In genomic region chr4:141681767-141682166, GRCm38 (mm10) we compare ENCODE assay signal across 11 mouse cellular contexts. TPM values are rescaled to one million over a fixed set of nuclear protein-coding genes. Genes with fewer than 3 reads are reported as not detected.
A peak's percentile ranks its signal among the peaks of the same experiment; 100 is the strongest.
DNase-seq lines count a peak whose midpoint lies in the region; ATAC-seq and TF ChIP-seq lines count a peak whose summit lies in the region.
"Had no signal": no experiment of that assay in that cellular context is flagged by ENCODE, and none has a peak within 500 bp of the region (broad histone marks: within the 10 kb centered on the region; RNA-seq: fewer than 3 reads in every experiment).

No protein-coding gene starts in this region.

- in situ Hi-C loops in Patski (cut with MboI; ENCODE audit: low pct_unique_long_range_greater_than_20kb): no loop called here

- CTCF ChIA-PET in Patski (lab: Charles Lee): interaction anchor here (1.2 kb wide), 1 partner anchor 9 kb away, joined by 3 read pairs; no protein-coding TSS in a partner anchor

- H3K4me3 ChIP-seq in hindbrain, embryonic 11.5 days (ENCODE audit: low read depth, low read length): no peak overlapping the region
- H3K4me3 ChIP-seq: midbrain, embryonic 13.5 days had no signal

- H3K36me3 ChIP-seq in hindbrain, embryonic 11.5 days (ENCODE audit: control insufficient read depth, insufficient read depth, low read length): 0 out of 2 replicates have a peak, but pooled peaks cover 4% of the 10 kb centered on the region

- 66% methylated on average over 7 of the region's 7 CpGs for WGBS in hindbrain, embryonic 11.5 days

- POLR2A ChIA-PET in Patski (lab: Charles Lee): no interaction called here

- no peak overlapping the region for H3K27ac ChIP-seq in hindbrain, embryonic 11.5 days (ENCODE audit: low read depth, low read length)
- H3K27ac ChIP-seq: midbrain, embryonic 13.5 days had no signal

- H3K4me2 ChIP-seq in hindbrain, embryonic 11.5 days (replicated peaks; ENCODE audit: low read depth, low read length): no peak overlapping the region
- H3K4me2 ChIP-seq: midbrain, embryonic 13.5 days had no signal

- no peak overlapping the region for H3K9ac ChIP-seq in hindbrain, embryonic 11.5 days (ENCODE audit: low read depth, low read length)
- H3K9ac ChIP-seq: midbrain, embryonic 13.5 days had no signal

- intact Hi-C loops in gastrocnemius, postnatal 14 days (cut with DNase I; ENCODE audit: low total_unique reads): no loop called here

- no peaks in the 10 kb centered on the region for H3K27me3 ChIP-seq in Patski
- H3K27me3 ChIP-seq in hindbrain, embryonic 11.5 days (ENCODE audit: control insufficient read depth, insufficient read depth, low read length): no peaks in the 10 kb centered on the region
- H3K27me3 ChIP-seq: midbrain, embryonic 13.5 days had no signal

- peak; percentile 53 for DNase-seq in gastrocnemius, postnatal 14 days
- DNase-seq in gastrocnemius, postnatal 4 days (ENCODE audit: low spot score in 2 of 2): no peak
- DNase-seq in Patski (ENCODE audit: low read depth, low spot score): peak; percentile 30
- peak; percentile 96 for DNase-seq in heart, adult 11 months
- DNase-seq in lung, postnatal 14 days: peak; percentile 41
- DNase-seq in thymus, postnatal 0 days (ENCODE audit: low spot score): no peak
- no peak for DNase-seq in hindbrain, embryonic 11.5 days (ENCODE audit: low spot score)
- DNase-seq in layer of hippocampus, adult 11-12 months (ENCODE audit: low spot score): no peak
- DNase-seq: thymus, postnatal 4 days had no signal

- no peak for TF ChIP-seq CTCF in Patski (IDR thresholded peaks at IDR 0.05)

- no peak for ATAC-seq in Patski
- no peak for ATAC-seq in hindbrain, embryonic 11.5 days (ENCODE audit: low FRiP score)
- ATAC-seq: midbrain, embryonic 13.5 days had no signal

- H3K9me3 ChIP-seq in hindbrain, embryonic 11.5 days (ENCODE audit: control insufficient read depth, low read length): no peaks in the 10 kb centered on the region
- H3K9me3 ChIP-seq: midbrain, embryonic 13.5 days had no signal

- no peaks in the 10 kb centered on the region for H3K4me1 ChIP-seq in hindbrain, embryonic 11.5 days (replicated peaks; ENCODE audit: control insufficient read depth, insufficient read depth, low read length)

RNA-seq across cellular contexts. Expression of gene Rsc1a1, which starts 3.6 kb away (rescaled TPM):
- total RNA-seq in gastrocnemius, postnatal 14 days (2021): 1 to 10 TPM; 6.0 TPM
- total RNA-seq in gastrocnemius, postnatal 4 days (2021): 1 to 10 TPM; 3.6 to 5.1 TPM
- polyA plus RNA-seq in Patski (2021): 4.7 TPM
- polyA plus RNA-seq in thymus, postnatal 0 days (2015; fragmentation: Nextera tagmentation; extraction: Ambion mirVana): not detected in 2 replicates
- 1.9 and 2.0 TPM in 2 replicates for polyA plus RNA-seq in hindbrain, embryonic 11.5 days (2014; fragmentation: Nextera tagmentation; extraction: Ambion mirVana)
- total RNA-seq: left cerebral cortex, postnatal 14 days had no signal
- polyA plus RNA-seq: midbrain, embryonic 13.5 days had no signal

RNA-seq across cellular contexts. Expression of gene Plekhm2, which starts 17.1 kb away (rescaled TPM):
- 10 to 100 TPM; 22.2 to 27.7 TPM for total RNA-seq in gastrocnemius, postnatal 14 days (2021)
- 10 to 100 TPM; 32.9 to 35.5 TPM for total RNA-seq in gastrocnemius, postnatal 4 days (2021)
- polyA plus RNA-seq in Patski (2021): 37.0 TPM
- 2.6 and 3.6 TPM in 2 replicates for polyA plus RNA-seq in thymus, postnatal 0 days (2015; fragmentation: Nextera tagmentation; extraction: Ambion mirVana)
- 2.5 and 3.0 TPM in 2 replicates for polyA plus RNA-seq in hindbrain, embryonic 11.5 days (2014; fragmentation: Nextera tagmentation; extraction: Ambion mirVana)

RNA-seq across cellular contexts. Expression of gene Ddi2, which starts 41.5 kb away (rescaled TPM):
- 10 to 100 TPM; 35.0 to 37.6 TPM for total RNA-seq in gastrocnemius, postnatal 14 days (2021)
- 10 to 100 TPM; 42.4 to 50.2 TPM for total RNA-seq in gastrocnemius, postnatal 4 days (2021)
- 16.6 TPM for polyA plus RNA-seq in Patski (2021)
- 12.3 and 12.8 TPM in 2 replicates for polyA plus RNA-seq in thymus, postnatal 0 days (2015; fragmentation: Nextera tagmentation; extraction: Ambion mirVana)
- 15.0 and 18.9 TPM in 2 replicates for polyA plus RNA-seq in hindbrain, embryonic 11.5 days (2014; fragmentation: Nextera tagmentation; extraction: Ambion mirVana)

RNA-seq across cellular contexts. Expression of gene Slc25a34, which starts 58.1 kb away (rescaled TPM):
- 10 to 100 TPM in 1 of 2 experiments, 1 to 10 TPM in 1; 9.0 to 17.7 TPM for total RNA-seq in gastrocnemius, postnatal 14 days (2021)
- 10 to 100 TPM; 21.4 to 26.7 TPM for total RNA-seq in gastrocnemius, postnatal 4 days (2021)
- polyA plus RNA-seq in Patski (2021): 0.15 TPM
- polyA plus RNA-seq in thymus, postnatal 0 days (2015; fragmentation: Nextera tagmentation; extraction: Ambion mirVana): 0.08 TPM in 1 of 2 replicates, not detected in the other
- not detected in 2 replicates for polyA plus RNA-seq in hindbrain, embryonic 11.5 days (2014; fragmentation: Nextera tagmentation; extraction: Ambion mirVana)

Comparison
In these comparisons a context has a peak if more than half of its experiments do, and no peak if none do; other contexts are left out.
1. DNase-seq: peak in gastrocnemius, postnatal 14 days (single experiment), Patski (single experiment), heart, adult 11 months (single experiment) and lung, postnatal 14 days (single experiment); none in gastrocnemius, postnatal 4 days (0 of 2), thymus, postnatal 0 days (single experiment), hindbrain, embryonic 11.5 days (single experiment) and layer of hippocampus, adult 11-12 months (single experiment).